Comparison of ENCODE assay signal across 11 mouse cellular contexts in the genomic region with DNA sequence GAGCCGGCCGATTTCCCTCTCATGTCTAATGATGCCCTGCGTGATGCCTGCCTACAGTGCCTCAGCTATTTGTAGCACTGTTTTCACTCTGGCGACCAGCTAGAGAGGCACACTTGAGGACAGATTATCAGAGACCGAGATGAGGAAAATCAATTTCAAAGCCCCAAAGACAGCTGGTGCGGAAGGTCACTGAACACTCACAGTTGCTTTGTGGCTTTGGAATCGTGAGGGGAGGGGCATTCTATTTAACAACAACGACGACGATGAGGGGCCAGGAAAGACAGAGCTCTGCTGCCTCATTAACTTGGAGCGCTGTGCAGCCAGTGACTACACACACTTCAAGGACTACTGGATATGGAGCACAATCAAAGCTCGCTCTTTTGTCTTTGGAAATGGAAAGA.
DNase-seq lines count a peak whose midpoint lies in the region; ATAC-seq and TF ChIP-seq lines count a peak whose summit lies in the region.
"Had no signal": no experiment of that assay in that cellular context is flagged by ENCODE, and none has a peak within 500 bp of the region (broad histone marks: within the 10 kb centered on the region; RNA-seq: fewer than 3 reads in every experiment).

No protein-coding gene starts in this region.

- H3K4me2 ChIP-seq in heart, embryonic 15.5 days, result peak overlapping the region; percentile 49
- H3K4me2 ChIP-seq in forebrain, postnatal 0 days (ENCODE audit: low read depth), result peak overlapping the region; percentile 36
- peak overlapping the region; percentile 2 for H3K4me2 ChIP-seq in myocyte (ENCODE audit: low read depth)
- H3K4me2 ChIP-seq: lung, embryonic 15.5 days had no signal

- H3K4me3 ChIP-seq in heart, embryonic 15.5 days, result peak overlapping the region; percentile 27
- H3K4me3 ChIP-seq in forebrain, postnatal 0 days (ENCODE audit: low read depth, low read length), result no peak overlapping the region; the same call in 1 of the 2 replicates
- H3K4me3 ChIP-seq in myocyte, result no peak overlapping the region
- H3K4me3 ChIP-seq: erythroblast, embryonic 14.5 days; lung, embryonic 15.5 days had no signal

- no peaks in the 10 kb centered on the region for H3K9me3 ChIP-seq in heart, embryonic 15.5 days (replicated peaks)
- H3K9me3 ChIP-seq in forebrain, postnatal 0 days (ENCODE audit: low read length), result no peaks in the 10 kb centered on the region
- H3K9me3 ChIP-seq: lung, embryonic 15.5 days had no signal

- H3K36me3 ChIP-seq in heart, embryonic 15.5 days, result no peaks in the 10 kb centered on the region
- no peaks in the 10 kb centered on the region for H3K36me3 ChIP-seq in forebrain, postnatal 0 days (ENCODE audit: insufficient read depth)
- H3K36me3 ChIP-seq in myocyte (ENCODE audit: control insufficient read depth, insufficient read depth), result no peaks in the 10 kb centered on the region
- H3K36me3 ChIP-seq: lung, embryonic 15.5 days had no signal

- no peaks in the 10 kb centered on the region for H3K79me2 ChIP-seq in myocyte (ENCODE audit: control insufficient read depth, insufficient read depth)

- no peak for TF ChIP-seq CTCF in forebrain, postnatal 0 days (IDR thresholded peaks at IDR 0.05; ENCODE audit: low read depth)

- no peak overlapping the region for H3K9ac ChIP-seq in heart, embryonic 15.5 days
- no peak overlapping the region for H3K9ac ChIP-seq in forebrain, postnatal 0 days
- H3K9ac ChIP-seq: lung, embryonic 15.5 days had no signal

- whole genome bisulfite sequencing in heart, embryonic 15.5 days, result 43% methylated on average over 12 of the region's 12 CpGs
- WGBS in forebrain, postnatal 0 days, result 11% methylated on average over 12 of the region's 12 CpGs

- 0 out of 2 replicates have a peak overlapping the region, but pooled peaks have one; percentile 40 for H3K27ac ChIP-seq in heart, embryonic 15.5 days
- H3K27ac ChIP-seq in forebrain, postnatal 0 days (ENCODE audit: low read depth, low read length), result no peak overlapping the region
- H3K27ac ChIP-seq: lung, embryonic 15.5 days had no signal

- peaks cover 6% of the 10 kb centered on the region for H3K4me1 ChIP-seq in heart, embryonic 15.5 days (replicated peaks)
- H3K4me1 ChIP-seq in forebrain, postnatal 0 days (ENCODE audit: insufficient read depth), result no peaks in the 10 kb centered on the region
- H3K4me1 ChIP-seq: lung, embryonic 15.5 days had no signal

- DNase-seq in heart, postnatal 4 days, result no peak
- DNase-seq in embryo, embryonic 11 days, result peak; percentile 69
- DNase-seq in forebrain, postnatal 0 days, result peak; percentile 35
- no peak for DNase-seq in spleen, postnatal 4 days (ENCODE audit: low spot score in 2 of 2)
- DNase-seq in urinary bladder, postnatal 25 days (ENCODE audit: low spot score), result no peak

- TF ChIP-seq POLR2A in myocyte (IDR thresholded peaks at IDR 0.05; ENCODE audit: insufficient read length, low read depth), result no peak

- H3K27me3 ChIP-seq in heart, embryonic 15.5 days, result no peaks in the 10 kb centered on the region
- no peaks in the 10 kb centered on the region for H3K27me3 ChIP-seq in forebrain, postnatal 0 days (ENCODE audit: insufficient read depth, low read length)
- no peaks in the 10 kb centered on the region for H3K27me3 ChIP-seq in myocyte (ENCODE audit: control insufficient read depth, insufficient read depth, insufficient read length)
- H3K27me3 ChIP-seq: lung, embryonic 15.5 days had no signal

- no peak for ATAC-seq in heart, embryonic 15.5 days (replicated peaks; ENCODE audit: insufficient number of reproducible peaks, insufficient read depth, low FRiP score, low read depth)
- peak; percentile 71 for ATAC-seq in forebrain, postnatal 0 days
- ATAC-seq in granulocyte monocyte progenitor cell, adult 5-6 weeks (replicated peaks; ENCODE audit: poor library complexity, severe bottlenecking), result no peak
- ATAC-seq: inflammation-experienced regulatory T-cells, adult 6 months had no signal

- no peak overlapping the region for H3ac ChIP-seq in myocyte (ENCODE audit: control insufficient read depth, insufficient read length)

TF ChIP-seq in myocyte, 11 proteins besides CTCF, POLR2A, EP300 and RAD21:
- TF ChIP-seq SRF (IDR thresholded peaks at IDR 0.05; ENCODE audit: control insufficient read depth, insufficient read length, low read depth), result no peak
- peak in 1 of 3 experiments; percentile 26 for TF ChIP-seq MYOG (IDR thresholded peaks at IDR 0.05; ENCODE audit: control insufficient read depth in 1 of 3, insufficient read depth in 1 of 3, insufficient read length in 2 of 3, low read depth in 2 of 3)

Comparison
In these comparisons a context has a peak if more than half of its experiments do, and no peak if none do; other contexts are left out.
1. DNase-seq: peak in embryo, embryonic 11 days (single experiment) and forebrain, postnatal 0 days (single experiment); none in heart, postnatal 4 days (single experiment), spleen, postnatal 4 days (0 of 2) and urinary bladder, postnatal 25 days (single experiment).
2. Peak in every context shown above with its lines, with median percentiles within 50 percentile points of each other: H3K4me2 ChIP-seq.